In genomic region chr11:109622518-109623037, GRCm38 (mm10) we compare ENCODE assay signal across 8 mouse cellular contexts. TPM values are rescaled to one million over a fixed set of nuclear protein-coding genes. Genes with fewer than 3 reads are reported as not detected.
DNase-seq lines count a peak whose midpoint lies in the region; ATAC-seq and TF ChIP-seq lines count a peak whose summit lies in the region.

No protein-coding gene starts in this region.

- TF ChIP-seq CTCF in heart, adult 2 months (IDR thresholded peaks at IDR 0.05): 0 out of 2 replicates have a peak, but pooled peaks have one; percentile 1

- H3K4me2 ChIP-seq in lung, embryonic 16.5 days (ENCODE audit: low read depth, low read length): peak overlapping the region; percentile 57

- H3K79me2 ChIP-seq in heart, adult 2 months (replicated peaks; ENCODE audit: control insufficient read depth, insufficient read depth, low read length): no peaks in the 10 kb centered on the region

- TF ChIP-seq POLR2A in heart, adult 2 months (IDR thresholded peaks at IDR 0.05; ENCODE audit: insufficient read depth, low read depth, low read length): 0 out of 2 replicates have a peak, but pooled peaks have one; percentile 28

- no peaks in the 10 kb centered on the region for H3K27me3 ChIP-seq in heart, adult 2 months (ENCODE audit: control insufficient read depth, insufficient read depth, low read length)
- H3K27me3 ChIP-seq in lung, embryonic 16.5 days (ENCODE audit: control insufficient read depth, insufficient read depth, low read depth, low read length): no peaks in the 10 kb centered on the region

- peak overlapping the region; percentile 33; the same call in 1 of the 2 replicates for H3K4me3 ChIP-seq in heart, adult 2 months
- H3K4me3 ChIP-seq in lung, embryonic 16.5 days (ENCODE audit: low read length): peak overlapping the region; percentile 34

- H3K4me1 ChIP-seq in heart, adult 2 months (ENCODE audit: control insufficient read depth, insufficient read depth, low read length): peaks cover 7% of the 10 kb centered on the region
- H3K4me1 ChIP-seq in lung, embryonic 16.5 days (replicated peaks; ENCODE audit: control insufficient read depth, insufficient read depth, low read length): peaks cover 12% of the 10 kb centered on the region

- H3K9ac ChIP-seq in heart, adult 2 months (ENCODE audit: low read depth, low read length): peak overlapping the region; percentile 26; the same call in 1 of the 2 replicates
- H3K9ac ChIP-seq in lung, embryonic 16.5 days (ENCODE audit: low read length): peak overlapping the region; percentile 44

- H3K36me3 ChIP-seq in heart, adult 2 months (ENCODE audit: control insufficient read depth, insufficient read depth, low read length): no peaks in the 10 kb centered on the region
- H3K36me3 ChIP-seq in lung, embryonic 16.5 days (ENCODE audit: control insufficient read depth, insufficient read depth, low read length): no peaks in the 10 kb centered on the region

- H3K9me3 ChIP-seq in lung, embryonic 16.5 days (ENCODE audit: control insufficient read depth, low read length): no peaks in the 10 kb centered on the region

- H3K27ac ChIP-seq in heart, adult 2 months: peak overlapping the region; percentile 76
- H3K27ac ChIP-seq in lung, embryonic 16.5 days (ENCODE audit: low read length): no peak overlapping the region

- peak; percentile 18 for DNase-seq in right cerebral cortex, adult 18-20 months
- no peak for DNase-seq in right cerebral cortex, postnatal 25 days
- DNase-seq in heart, adult 2 months: peak; percentile 54 to 69
- DNase-seq in kidney, adult 18-20 months: peak; percentile 32
- DNase-seq in ovary, postnatal 14 days (ENCODE audit: low spot score): no peak
- no peak for DNase-seq in frontal cortex, adult 2 months (ENCODE audit: extremely low spot score in 1 of 2, low spot score in 1 of 2)
- no peak for DNase-seq in layer of hippocampus, postnatal 14 days (ENCODE audit: low spot score in 2 of 2)

- peak; percentile 66 for ATAC-seq in lung, embryonic 16.5 days (ENCODE audit: low read depth)

- intact Hi-C loops in heart, adult 2 months (cut with DNase I): loop anchor here (1.0 to 2.0 kb wide), 2 partner anchors 28 to 238 kb away; no protein-coding TSS in a partner anchor

- WGBS in heart, adult 2 months: 4% methylated on average over 15 of the region's 15 CpGs
- 2% methylated on average over 15 of the region's 15 CpGs for WGBS in lung, embryonic 16.5 days

- peak; percentile 82 for TF ChIP-seq EP300 in heart, adult 2 months (IDR thresholded peaks at IDR 0.05; ENCODE audit: insufficient read depth, low read depth, low read length)

RNA-seq across cellular contexts. Expression of gene Wipi1, which starts 10.8 kb away (rescaled TPM):
- 100 to 1,000 TPM in 1 of 2 experiments, 10 to 100 TPM in 1; 92.3 to 110 TPM for total RNA-seq in heart, adult 2 months (2021)
- 74.6 and 85.7 TPM in 2 replicates for polyA plus RNA-seq in heart, adult 2 months (2012; rRNA removed)
- polyA plus RNA-seq in lung, embryonic 16.5 days (2015; fragmentation: Nextera tagmentation; extraction: Ambion mirVana): 44.2 and 46.4 TPM in 2 replicates
- polyA plus RNA-seq in frontal cortex, adult 2 months (2012; rRNA removed): 18.6 and 18.8 TPM in 2 replicates
- total RNA-seq in layer of hippocampus, postnatal 14 days (2021): 10 to 100 TPM; 23.1 to 25.6 TPM

RNA-seq across cellular contexts. Expression of gene Prkar1a, which starts 26.6 kb away (rescaled TPM):
- 100 to 1,000 TPM; 363 to 378 TPM for total RNA-seq in heart, adult 2 months (2021)
- polyA plus RNA-seq in heart, adult 2 months (2012; rRNA removed): 169 and 248 TPM in 2 replicates
- 393 and 407 TPM in 2 replicates for polyA plus RNA-seq in lung, embryonic 16.5 days (2015; fragmentation: Nextera tagmentation; extraction: Ambion mirVana)
- 434 and 454 TPM in 2 replicates for polyA plus RNA-seq in frontal cortex, adult 2 months (2012; rRNA removed)
- total RNA-seq in layer of hippocampus, postnatal 14 days (2021): 100 to 1,000 TPM; 463 to 484 TPM

Comparison
In these comparisons a context has a peak if more than half of its experiments do, and no peak if none do; other contexts are left out.
1. DNase-seq: peak in right cerebral cortex, adult 18-20 months (single experiment), heart, adult 2 months (2 of 2) and kidney, adult 18-20 months (single experiment); none in right cerebral cortex, postnatal 25 days (single experiment), ovary, postnatal 14 days (single experiment), frontal cortex, adult 2 months (0 of 2) and layer of hippocampus, postnatal 14 days (0 of 2).